Mouse (Mus musculus) heart, adult 2 months (tissue): ENCODE data around the gene Akt3.

Source experiments
- CTCF ChIP-seq: fragments of 200-600 bp; IDR thresholded peaks from 2 replicates; pipeline ENCODE4 v1.8.1; 2022; ENCODE audit warnings: antibody characterized with exemption, mild to moderate bottlenecking, moderate library complexity
- POLR2A ChIP-seq: fragments of 200-500 bp; IDR thresholded peaks from 2 replicates; pipeline ENCODE4 v1.6.1; 2011; ENCODE audit warnings: mild to moderate bottlenecking, low read depth, low read length, control low read depth; ENCODE audit not compliant: insufficient read depth

DNA sequence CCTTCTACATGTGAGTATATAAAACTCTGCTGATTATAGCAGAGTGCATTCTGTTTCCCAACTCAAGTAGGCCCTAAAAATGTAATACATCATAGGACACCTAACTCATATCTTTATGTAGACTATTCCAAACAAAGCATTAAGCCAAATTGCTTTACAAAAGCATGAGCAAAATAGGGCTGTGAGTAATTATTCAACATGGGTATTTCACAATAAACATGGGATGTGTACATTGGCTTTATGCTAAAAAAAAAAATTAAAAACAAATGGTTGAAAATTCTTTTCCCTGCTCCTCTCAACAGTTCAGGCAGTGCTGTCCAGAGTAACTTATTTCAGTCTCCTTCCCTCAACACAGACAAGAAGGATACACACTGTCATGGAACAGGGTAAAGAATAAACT lies 26.9 kb downstream of the Akt3 start:
- TF ChIP-seq POLR2A (no peak), CTCF (no peak)
